Mouse (Mus musculus): ENCODE measurements at regions not wholly inside any gene's neighbourhood (a gene's known extent, or its start where the extent isn't known, plus 50 kb on each side); places are given as distances from the start of the nearest gene placed in this dataset.
A peak's percentile ranks its signal among the peaks of the same experiment; 100 is the strongest.

GRCm38 (mm10) chr4:153321085-153321484 is 161.5 kb downstream of the Ajap1 start:
- no peak for DNase-seq (ENCODE audit: low spot score)

- DNase-seq (ENCODE audit: low spot score) = no peak
Measured at GRCm38 (mm10) chr4:153320602-153321001, 162.0 kb downstream of the Ajap1 start.

- no peak for DNase-seq (ENCODE audit: low spot score)
Measured at GRCm38 (mm10) chr4:153316964-153317724, 165.5 kb downstream of the Ajap1 start.

GRCm38 (mm10) chr4:153316519-153316918 is 166.1 kb downstream of the Ajap1 start:
- no peak for DNase-seq (ENCODE audit: low spot score)

GRCm38 (mm10) chr4:153313961-153314360 is 168.7 kb downstream of the Ajap1 start:
- peak; percentile 15 for DNase-seq (ENCODE audit: low spot score)

- no peak for DNase-seq (ENCODE audit: low spot score)
Measured at GRCm38 (mm10) chr4:153311574-153311973, 171.0 kb downstream of the Ajap1 start.

GRCm38 (mm10) chr4:153310641-153311040 is 172.0 kb downstream of the Ajap1 start:
- DNase-seq (ENCODE audit: low spot score) = no peak

- no peak for DNase-seq (ENCODE audit: low spot score)
Measured at GRCm38 (mm10) chr4:153303521-153303920, 179.1 kb downstream of the Ajap1 start.

- no peak for DNase-seq (ENCODE audit: low spot score)
Measured at GRCm38 (mm10) chr4:153302855-153303254, 179.8 kb downstream of the Ajap1 start.

GRCm38 (mm10) chr4:153298277-153298676 is 184.3 kb downstream of the Ajap1 start:
- no peak for DNase-seq (ENCODE audit: low spot score)

- no peak for DNase-seq (ENCODE audit: low spot score)
Measured at GRCm38 (mm10) chr4:153294828-153295227, 187.8 kb downstream of the Ajap1 start.

- no peak for DNase-seq (ENCODE audit: low spot score)
Measured at GRCm38 (mm10) chr4:153293137-153293536, 189.5 kb downstream of the Ajap1 start.

GRCm38 (mm10) chr4:153288362-153288761 is 194.2 kb downstream of the Ajap1 start:
- DNase-seq (ENCODE audit: low spot score) = no peak

- no peak for DNase-seq (ENCODE audit: low spot score)
Measured at GRCm38 (mm10) chr4:153284209-153284608, 198.4 kb downstream of the Ajap1 start.

GRCm38 (mm10) chr4:153276571-153276970 is 206.0 kb downstream of the Ajap1 start:
- no peak for DNase-seq (ENCODE audit: low spot score)

GRCm38 (mm10) chr4:153271376-153271775 is 211.2 kb downstream of the Ajap1 start:
- no peak for DNase-seq (ENCODE audit: low spot score)

GRCm38 (mm10) chr4:153263216-153263805 is 219.3 kb downstream of the Ajap1 start:
- no peak for DNase-seq (ENCODE audit: low spot score)

GRCm38 (mm10) chr4:153260941-153261557 is 221.6 kb downstream of the Ajap1 start:
- no peak for DNase-seq (ENCODE audit: low spot score)

GRCm38 (mm10) chr4:153251943-153252342 is 230.7 kb downstream of the Ajap1 start:
- no peak for DNase-seq (ENCODE audit: low spot score)

- no peak for DNase-seq (ENCODE audit: low spot score)
Measured at GRCm38 (mm10) chr4:153251311-153251710, 231.3 kb downstream of the Ajap1 start.

- no peak for DNase-seq (ENCODE audit: low spot score)
Measured at GRCm38 (mm10) chr4:153236680-153237079, 245.9 kb downstream of the Ajap1 start.

- no peak for DNase-seq (ENCODE audit: low spot score)
Measured at GRCm38 (mm10) chr4:153233762-153234161, 248.8 kb downstream of the Ajap1 start.

GRCm38 (mm10) chr4:153229221-153229620 is 253.4 kb downstream of the Ajap1 start:
- no peak for DNase-seq (ENCODE audit: low spot score)

Data from layer of hippocampus, adult 11-12 months (tissue).